Mouse (Mus musculus) liver, embryonic 13.5 days (tissue): Measurements from ENCODE around the gene Manea. TPM values are rescaled to one million over a fixed set of nuclear protein-coding genes. Genes with fewer than 3 reads are reported as not detected.

Source experiments
- ATAC-seq: fragments of 200-750 bp; cut with Nextera tagmentation; 2 replicates; pipeline ENCODE4 v1.8.0; 2017; ENCODE audit warnings: low read depth, mild to moderate bottlenecking, moderate number of reproducible peaks, moderate library complexity
- DNase-seq: peaks from one replicate; pipeline ENCODE4 v3.0.0; 2022
- H3K27ac ChIP-seq: fragments of 300-500 bp; sonication (generic); 2 replicates; pipeline ENCODE4 v1.5.1; 2015; ENCODE audit warnings: moderate library complexity, mild to moderate bottlenecking, inconsistent platforms
- H3K27me3 ChIP-seq: fragments of 300-500 bp; sonication (generic); 2 replicates; pipeline ENCODE4 v1.6.1; 2015; ENCODE audit warnings: mild to moderate bottlenecking, inconsistent platforms
- H3K36me3 ChIP-seq: fragments of 300-500 bp; sonication (generic); 2 replicates; pipeline ENCODE4 v1.6.1; 2015; ENCODE audit warnings: mild to moderate bottlenecking, inconsistent platforms
- H3K4me1 ChIP-seq: fragments of 300-500 bp; sonication (generic); replicated peaks from 2 replicates; pipeline ENCODE4 v1.6.1; 2015; ENCODE audit warnings: inconsistent platforms
- H3K4me2 ChIP-seq: fragments of 300-500 bp; sonication (generic); 2 replicates; pipeline ENCODE4 v1.6.1; 2015; ENCODE audit warnings: inconsistent platforms, mild to moderate bottlenecking, moderate library complexity
- H3K4me3 ChIP-seq: fragments of 300-500 bp; sonication (generic); replicated peaks from 2 replicates; pipeline ENCODE4 v1.5.1; 2015; ENCODE audit warnings: mild to moderate bottlenecking, inconsistent platforms
- H3K9ac ChIP-seq: fragments of 300-500 bp; sonication (generic); 2 replicates; pipeline ENCODE4 v1.6.1; 2015; ENCODE audit warnings: mild to moderate bottlenecking, inconsistent platforms
- H3K9me3 ChIP-seq: fragments of 300-500 bp; sonication (generic); replicated peaks from 2 replicates; pipeline ENCODE4 v1.6.1; 2016; ENCODE audit warnings: inconsistent platforms
- WGBS: fragments of 180-500 bp; shearing (Covaris S2); methylation state at CpG from one replicate; pipeline ENCODE4 v1.1.7; 2015; ENCODE audit not compliant: insufficient replicate concordance; 5-methylcytosine and 5-hydroxymethylcytosine counted together
- polyA plus RNA-seq: library from polyadenylated mRNA; unstranded; fragments of >200 nt; fragmentation: Nextera tagmentation; extraction: Ambion mirVana; gene quantifications from 2 replicates; pipeline ENCODE4 v1.2.1, GENCODE M21; 2015

The Manea gene
- polyA plus RNA-seq, 1 experiment from 2014 or later: 4.0 TPM

GRCm38 (mm10) chr4:26276264-26276663, 70.4 kb downstream of the Manea start:
- no peak overlapping the region for H3K27ac ChIP-seq
- no peak overlapping the region for H3K4me3 ChIP-seq
- no peaks in the 10 kb centered on the region for H3K9me3 ChIP-seq
- H3K4me1 ChIP-seq: no peaks in the 10 kb centered on the region
- no peak overlapping the region for H3K4me2 ChIP-seq
- H3K27me3 ChIP-seq: no peaks in the 10 kb centered on the region
- H3K9ac ChIP-seq: no peak overlapping the region
- no peaks in the 10 kb centered on the region for H3K36me3 ChIP-seq
- no peak for DNase-seq
- ATAC-seq: no peak

DNA sequence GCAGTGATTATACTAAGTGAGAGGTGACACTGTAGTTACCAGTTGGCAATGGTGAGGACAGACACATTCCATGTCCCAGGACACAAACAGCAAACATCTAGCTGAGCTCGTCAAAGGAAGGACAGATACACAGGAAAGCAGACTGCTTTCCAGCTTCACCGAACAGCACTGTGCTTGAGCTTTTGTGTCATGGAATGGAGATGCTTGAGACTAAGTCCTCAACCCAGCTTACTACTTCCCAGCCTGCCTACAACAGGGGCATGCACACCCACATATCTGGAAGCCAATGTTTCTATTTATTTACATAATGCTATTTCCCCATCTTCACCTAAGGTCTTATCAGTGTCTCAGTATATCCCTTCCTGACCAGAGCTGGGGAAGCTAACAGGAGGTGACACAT, 70.9 kb downstream of the Manea start:
- H3K4me3 ChIP-seq: no peak overlapping the region
- H3K9ac ChIP-seq: no peak overlapping the region
- H3K27me3 ChIP-seq: no peaks in the 10 kb centered on the region
- WGBS: 61% methylated on average over 2 of the region's 2 CpGs
- H3K36me3 ChIP-seq: no peaks in the 10 kb centered on the region
- H3K9me3 ChIP-seq: no peaks in the 10 kb centered on the region
- H3K27ac ChIP-seq: no peak overlapping the region
- no peak for ATAC-seq
- no peak overlapping the region for H3K4me2 ChIP-seq
- no peak for DNase-seq
- no peaks in the 10 kb centered on the region for H3K4me1 ChIP-seq
